Mouse (Mus musculus) CH12.LX (cell line): ENCODE results near the gene Nsf. TPM values are rescaled to one million over a fixed set of nuclear protein-coding genes. Genes with fewer than 3 reads are reported as not detected.

Experiments
- DNase-seq: peaks from one replicate; pipeline ENCODE4 v3.0.0-alpha.2; 2013; ENCODE audit errors: extremely low read depth
- H3K27ac ChIP-seq: 2 replicates; pipeline ENCODE4 v1.5.1; 2012; ENCODE audit warnings: low read depth, mild to moderate bottlenecking, control low read depth, moderate library complexity; ENCODE audit not compliant: insufficient read depth
- H3K27me3 ChIP-seq: replicated peaks from 2 replicates; pipeline ENCODE3; 2012; ENCODE audit warnings: inconsistent platforms
- H3K36me3 ChIP-seq, 2 experiments: replicated peaks in 1 of 2; 2 replicates each; pipeline versions ENCODE3 to v1.6.1; 2012; ENCODE audit warnings: inconsistent platforms in 1 of 2, low read length in 1 of 2, mild to moderate bottlenecking in 1 of 2, mixed read lengths in 1 of 2, moderate library complexity in 1 of 2; ENCODE audit not compliant: control insufficient read depth in 1 of 2, insufficient read depth in 1 of 2
- H3K4me1 ChIP-seq, 2 experiments: 2 replicates each; pipeline ENCODE4 v1.6.1; 2012; ENCODE audit warnings: inconsistent platforms in 1 of 2, moderate library complexity in 1 of 2; ENCODE audit not compliant: insufficient read depth in 2 of 2, control insufficient read depth in 1 of 2
- H3K4me2 ChIP-seq: 2 replicates; pipeline ENCODE4 v1.6.1; 2012; ENCODE audit warnings: low read depth, mild to moderate bottlenecking, control low read depth; ENCODE audit not compliant: poor library complexity, insufficient read depth, severe bottlenecking
- H3K4me3 ChIP-seq, 3 experiments: fragments of 150-350 bp in 1 of 3; sonication (generic) in 1 of 3; replicated peaks in 1 of 3; 2 replicates each; pipeline versions ENCODE3 to v1.5.1; 2011 to 2012; ENCODE audit warnings: low read depth in 2 of 3, low read length in 2 of 3, mild to moderate bottlenecking in 2 of 3, moderate library complexity in 2 of 3, control low read depth in 1 of 3, improper control_type of control experiment in 1 of 3, inconsistent platforms in 1 of 3, mixed read lengths in 1 of 3; ENCODE audit not compliant: poor library complexity in 1 of 3
- H3K79me2 ChIP-seq: replicated peaks from 2 replicates; pipeline ENCODE4 v1.6.1; 2012; ENCODE audit warnings: mild to moderate bottlenecking, moderate library complexity; ENCODE audit not compliant: control insufficient read depth, poor library complexity, insufficient read depth, severe bottlenecking; ENCODE audit errors: extremely low read depth
- H3K9ac ChIP-seq: 2 replicates; pipeline ENCODE4 v1.6.1; 2012; ENCODE audit warnings: low read depth, mild to moderate bottlenecking, control low read depth, moderate library complexity; ENCODE audit not compliant: insufficient read depth
- H3K9me3 ChIP-seq: replicated peaks from 2 replicates; pipeline ENCODE3; 2012; ENCODE audit warnings: low read length, inconsistent platforms, mixed read lengths
- CTCF ChIP-seq, 2 experiments: IDR thresholded peaks in 1 of 2; conservative IDR thresholded peaks in 1 of 2; 2 replicates each; pipeline ENCODE4 v1.5.1; 2011 to 2012; ENCODE audit warnings: low read depth in 2 of 2, low read length in 2 of 2, improper control_type of control experiment in 1 of 2, inconsistent platforms in 1 of 2, mild to moderate bottlenecking in 1 of 2, moderate library complexity in 1 of 2
- E2F4 ChIP-seq: IDR thresholded peaks from 2 replicates; pipeline ENCODE4 v1.6.1; 2011; ENCODE audit warnings: low read depth, low read length, improper control_type of control experiment; ENCODE audit not compliant: insufficient replicate concordance
- ETS1 ChIP-seq: conservative IDR thresholded peaks from 2 replicates; pipeline ENCODE4 v1.6.1; 2012; ENCODE audit warnings: low read depth, mild to moderate bottlenecking, inconsistent platforms, low read length, improper control_type of control experiment, moderate library complexity
- GABPA ChIP-seq: IDR thresholded peaks from 2 replicates; pipeline ENCODE4 v1.6.1; 2012; ENCODE audit warnings: low read depth, low read length, improper control_type of control experiment, inconsistent platforms; ENCODE audit not compliant: insufficient replicate concordance
- HCFC1 ChIP-seq: IDR thresholded peaks from 2 replicates; pipeline ENCODE4 v1.6.1; 2012; ENCODE audit warnings: low read depth, mild to moderate bottlenecking, inconsistent platforms, low read length, improper control_type of control experiment
- IRF4 ChIP-seq: IDR thresholded peaks from 2 replicates; pipeline ENCODE4 v1.6.1; 2014; ENCODE audit warnings: low read depth, mild to moderate bottlenecking, inconsistent platforms, low read length, improper control_type of control experiment
- JUND ChIP-seq: conservative IDR thresholded peaks from 2 replicates; pipeline ENCODE4 v1.6.1; 2011; ENCODE audit warnings: low read depth, low read length, improper control_type of control experiment
- MAFK ChIP-seq: IDR thresholded peaks from 2 replicates; pipeline ENCODE4 v1.6.1; 2011; ENCODE audit warnings: low read length, improper control_type of control experiment; ENCODE audit not compliant: insufficient replicate concordance
- MAZ ChIP-seq: IDR thresholded peaks from 2 replicates; pipeline ENCODE4 v1.6.1; 2012; ENCODE audit warnings: low read depth, mild to moderate bottlenecking, inconsistent platforms, low read length, improper control_type of control experiment, moderate library complexity
- MXI1 ChIP-seq: IDR thresholded peaks from 2 replicates; pipeline ENCODE4 v1.6.1; 2011; ENCODE audit warnings: mild to moderate bottlenecking, low read depth, low read length, improper control_type of control experiment
- MYC ChIP-seq: IDR thresholded peaks from 2 replicates; pipeline ENCODE4 v1.6.1; 2011; ENCODE audit warnings: low read depth, mild to moderate bottlenecking, improper control_type of control experiment, low read length
- PAX5 ChIP-seq: IDR thresholded peaks from 2 replicates; pipeline ENCODE4 v1.6.1; 2012; ENCODE audit warnings: low read length, inconsistent platforms, mixed read lengths
- POLR2AphosphoS2 ChIP-seq: IDR thresholded peaks from 2 replicates; pipeline ENCODE4 v1.6.1; 2011; ENCODE audit warnings: low read depth, low read length, improper control_type of control experiment
- SIN3A ChIP-seq: IDR thresholded peaks from 2 replicates; pipeline ENCODE4 v1.6.1; 2012; ENCODE audit warnings: low read length, improper control_type of control experiment, inconsistent platforms
- TBP ChIP-seq: conservative IDR thresholded peaks from 2 replicates; pipeline ENCODE4 v1.6.1; 2011; ENCODE audit warnings: low read depth, low read length, improper control_type of control experiment
- TCF12 ChIP-seq: IDR thresholded peaks from 2 replicates; pipeline ENCODE4 v1.6.1; 2014; ENCODE audit warnings: low read depth, mild to moderate bottlenecking, inconsistent platforms, low read length, improper control_type of control experiment
- UBTF ChIP-seq: IDR thresholded peaks from 2 replicates; pipeline ENCODE4 v1.6.1; 2012; ENCODE audit warnings: low read depth, mild to moderate bottlenecking, inconsistent platforms, low read length, improper control_type of control experiment, moderate library complexity
- USF2 ChIP-seq: conservative IDR thresholded peaks from 2 replicates; pipeline ENCODE4 v1.6.1; 2011; ENCODE audit warnings: low read depth, low read length, improper control_type of control experiment
- ZC3H11A ChIP-seq: IDR thresholded peaks from 2 replicates; pipeline ENCODE4 v1.6.1; 2012; ENCODE audit warnings: low read depth, mild to moderate bottlenecking, inconsistent platforms, low read length, improper control_type of control experiment
- ZKSCAN1 ChIP-seq: IDR thresholded peaks from 2 replicates; pipeline ENCODE4 v1.6.1; 2012; ENCODE audit warnings: low read depth, inconsistent platforms, low read length, improper control_type of control experiment, borderline replicate concordance
- ZMIZ1 ChIP-seq: IDR thresholded peaks from 2 replicates; pipeline ENCODE4 v1.6.1; 2012; ENCODE audit warnings: low read depth, mild to moderate bottlenecking, inconsistent platforms, low read length, improper control_type of control experiment
- dilution Hi-C: fragments of 300-500 bp; cut with MboI; formaldehyde crosslinking; loops from 2 replicates; pipeline ENCODE4 v1.14.3; 2020; ENCODE audit warnings: low sequenced_read_pairs; ENCODE audit not compliant: extremely low pct_unique_long_range_greater_than_20kb, extremely low pct_ligation_motif_present
- in situ Hi-C: fragments of 300-500 bp; cut with MboI; formaldehyde crosslinking; loops from 3 replicates; pipeline ENCODE4 v1.14.3; 2019; ENCODE audit warnings: low sequenced_read_pairs, low pct_ligation_motif_present, low pct_unique_long_range_greater_than_20kb, mixed read lengths
- polyA plus RNA-seq: library from polyadenylated mRNA; unstranded; fragments of >175 nt; gene quantifications from 2 replicates; pipeline ENCODE4 v1.2.1, GENCODE M21; 2012; ENCODE audit warnings: low read depth; ENCODE audit not compliant: insufficient read length
- total RNA-seq, 2 experiments: library from RNA; depleted of rRNA; stranded (reverse); fragments of 300-350 nt in 1 of 2; fragments of >200 nt in 1 of 2; gene quantifications; 2 replicates each; pipeline ENCODE4 v1.2.3; 2012 to 2014

Gene Nsf
- total and polyA plus RNA-seq, 3 experiments: 48.1 to 99.3 (median 50.9) TPM

DNA sequence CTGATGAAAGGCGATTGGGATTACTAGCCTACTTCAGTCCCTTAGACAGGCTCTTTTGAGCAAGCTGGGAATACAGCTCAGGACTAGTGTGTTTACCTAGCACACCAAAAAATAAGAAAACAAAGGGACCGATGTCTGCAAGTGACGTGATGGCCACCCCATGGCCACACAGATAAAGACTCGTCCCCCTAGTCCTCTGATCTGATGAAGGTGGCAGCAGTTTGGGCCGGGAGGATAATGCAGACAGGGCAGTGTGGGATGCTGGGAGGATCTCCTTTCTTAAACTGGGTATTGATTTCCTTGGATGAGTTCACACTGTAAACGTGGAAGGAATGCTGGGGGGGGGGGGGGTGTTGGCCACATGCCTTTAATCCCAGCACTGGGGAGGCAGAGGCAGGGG, 13.0 kb downstream of the Nsf start:
- Histone ChIP-seq H3K4me1 (peaks cover 2 to 40% of the 10 kb centered on the region in 2 experiments; a peak in 3 of 4 replicates), H3K27ac (no peak overlapping the region), H3K4me2 (no peak overlapping the region), H3K27me3 (no peaks in the 10 kb centered on the region), H3K9me3 (no peaks in the 10 kb centered on the region), H3K4me3 (no peak overlapping the region), H3K79me2 (peaks cover 16% of the 10 kb centered on the region), H3K36me3 (peaks cover 3 to 76% of the 10 kb centered on the region in 2 experiments), H3K9ac (no peak overlapping the region)
- in situ Hi-C loops: no loop called here
- DNase-seq: no peak
- dilution Hi-C loops: no loop called here
- TF ChIP-seq E2F4 (no peak), USF2 (no peak), ZKSCAN1 (no peak), GABPA (no peak), MAFK (no peak), ETS1 (no peak), IRF4 (no peak), JUND (no peak), TCF12 (no peak), PAX5 (no peak)
- TF ChIP-seq, all 38 proteins: peak for 0

DNA sequence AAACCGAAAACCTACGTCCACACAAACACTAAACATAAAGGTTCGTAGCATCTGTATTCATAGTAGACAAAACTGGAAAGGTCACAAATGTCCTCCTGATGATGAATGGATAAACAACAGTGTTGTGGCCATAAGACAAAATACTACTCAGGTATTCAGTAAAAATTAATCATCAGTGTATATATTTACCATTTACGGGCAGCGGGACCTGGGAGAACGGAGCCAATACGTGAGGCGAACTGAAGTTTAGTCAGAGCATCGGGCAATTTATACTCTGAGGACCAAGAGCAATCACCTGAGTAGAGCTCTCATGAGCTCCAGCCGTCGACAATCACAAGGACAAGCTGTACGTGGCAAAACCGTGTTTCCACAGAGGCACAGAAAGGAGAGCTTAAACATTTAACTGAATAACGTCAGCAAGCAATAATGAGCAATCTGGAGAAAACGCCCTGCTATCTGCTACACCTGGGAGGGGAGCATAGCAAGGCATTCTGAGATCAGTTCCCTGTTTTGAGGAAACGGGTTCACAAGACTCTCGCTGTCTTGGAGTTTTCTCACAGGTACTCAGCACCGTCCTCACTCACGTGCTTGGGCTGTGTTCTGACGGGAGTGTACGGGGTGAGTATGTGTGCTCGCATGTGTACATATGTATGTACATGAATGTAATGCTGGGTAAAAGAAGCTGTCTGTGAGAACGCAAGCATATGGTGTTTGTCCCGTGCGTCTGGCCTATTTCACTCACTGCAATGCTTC, 15.7 kb downstream of the Nsf start:
- no peaks in the 10 kb centered on the region for H3K9me3 ChIP-seq
- peaks cover 14% of the 10 kb centered on the region for H3K79me2 ChIP-seq
- H3K27me3 ChIP-seq: no peaks in the 10 kb centered on the region
- dilution Hi-C loops (no loop called here), in situ Hi-C loops (no loop called here)
- TF ChIP-seq MAZ (no peak), MYC (no peak), UBTF (no peak), TBP (no peak), POLR2AphosphoS2 (no peak), MXI1 (no peak), CTCF (conservative IDR thresholded peaks at IDR 0.05 in 1 of 2, IDR thresholded peaks at IDR 0.05 in 1 of 2; ENCODE audit: low read depth in 2 of 2, low read length in 2 of 2) (no peak), ZC3H11A (no peak), ZMIZ1 (no peak), HCFC1 (no peak), SIN3A (no peak)
- DNase-seq: no peak
- H3K27ac ChIP-seq: no peak overlapping the region
- H3K36me3 ChIP-seq: peaks cover 3 to 72% of the 10 kb centered on the region in 2 experiments
- peaks cover 2 to 31% of the 10 kb centered on the region in 2 experiments; a peak in 3 of 4 replicates for H3K4me1 ChIP-seq
- H3K4me3 ChIP-seq: no peak overlapping the region
- H3K4me2 ChIP-seq: no peak overlapping the region
- H3K9ac ChIP-seq: no peak overlapping the region
